In the genomic region with DNA sequence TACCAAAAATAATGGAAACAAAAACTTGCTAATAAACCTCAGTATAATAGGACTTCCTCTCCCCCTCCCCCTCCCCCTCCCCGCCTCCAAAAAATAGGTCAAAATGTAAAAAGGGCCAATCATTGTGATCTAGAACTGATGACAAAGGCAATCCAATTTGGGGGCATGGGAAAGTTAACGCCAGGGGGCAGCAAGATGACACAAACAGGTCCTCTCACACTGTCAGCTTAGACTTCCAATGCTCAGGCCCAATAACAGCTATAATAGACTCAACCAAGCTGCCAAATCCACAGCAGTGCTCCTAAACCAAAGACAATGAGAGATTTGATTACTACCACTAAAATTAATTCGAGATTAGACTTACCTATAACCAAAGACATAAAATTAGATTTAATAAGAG, we compare ENCODE assay signal across 9 mouse cellular contexts. TPM values are rescaled to one million over a fixed set of nuclear protein-coding genes. Genes with fewer than 3 reads are reported as not detected.
A peak's percentile ranks its signal among the peaks of the same experiment; 100 is the strongest.
DNase-seq lines count a peak whose midpoint lies in the region; ATAC-seq lines count a peak whose summit lies in the region.
"Had no signal": no experiment of that assay in that cellular context is flagged by ENCODE, and none has a peak within 500 bp of the region (broad histone marks: within the 10 kb centered on the region; RNA-seq: fewer than 3 reads in every experiment).

No protein-coding gene starts in this region.

- no peak overlapping the region for H3K4me3 ChIP-seq in embryonic facial prominence, embryonic 14.5 days (ENCODE audit: low read depth, low read length)
- H3K4me3 ChIP-seq in intestine, embryonic 15.5 days (replicated peaks): no peak overlapping the region

- no peaks in the 10 kb centered on the region for H3K4me1 ChIP-seq in embryonic facial prominence, embryonic 14.5 days (ENCODE audit: control insufficient read depth, insufficient read depth, low read length)
- no peaks in the 10 kb centered on the region for H3K4me1 ChIP-seq in intestine, embryonic 15.5 days (replicated peaks)

- DNase-seq in ovary, postnatal 36 days (ENCODE audit: low spot score): peak; percentile 45
- no peak for DNase-seq in ovary, postnatal 10 days (ENCODE audit: low spot score)
- peak; percentile 57 for DNase-seq in adrenal gland, postnatal 25 days
- peak; percentile 39 for DNase-seq in embryonic facial prominence, embryonic 14.5 days (ENCODE audit: low spot score)
- DNase-seq in left cerebral cortex, postnatal 10 days (ENCODE audit: extremely low spot score in 1 of 2, low spot score in 2 of 2): peak; percentile 2 to 47
- peak; percentile 26 for DNase-seq in retina, adult 2 months (ENCODE audit: low read depth, low spot score)
- DNase-seq in urinary bladder, postnatal 25 days (ENCODE audit: low spot score): peak; percentile 18

- H3K9ac ChIP-seq in embryonic facial prominence, embryonic 14.5 days (ENCODE audit: low read depth, low read length): no peak overlapping the region
- no peak overlapping the region for H3K9ac ChIP-seq in intestine, embryonic 15.5 days

- intact Hi-C loops in left cerebral cortex, postnatal 10 days (cut with DNase I): loop anchor here (5.0 to 10.0 kb wide), 2 partner anchors 73 to 170 kb away; a partner anchor contains a TSS

- 17% methylated on average over 3 of the region's 3 CpGs for WGBS in embryonic facial prominence, embryonic 14.5 days
- WGBS in intestine, embryonic 15.5 days: 25% methylated on average over 3 of the region's 3 CpGs

- no peaks in the 10 kb centered on the region for H3K27me3 ChIP-seq in embryonic facial prominence, embryonic 14.5 days (replicated peaks; ENCODE audit: control insufficient read depth, insufficient read depth, low read length)
- no peaks in the 10 kb centered on the region for H3K27me3 ChIP-seq in intestine, embryonic 15.5 days (replicated peaks)

- no peaks in the 10 kb centered on the region for H3K9me3 ChIP-seq in embryonic facial prominence, embryonic 14.5 days (ENCODE audit: control insufficient read depth, low read length)
- H3K9me3 ChIP-seq in intestine, embryonic 15.5 days: no peaks in the 10 kb centered on the region

- no peak overlapping the region for H3K27ac ChIP-seq in embryonic facial prominence, embryonic 14.5 days (replicated peaks; ENCODE audit: low read depth, low read length)
- H3K27ac ChIP-seq in intestine, embryonic 15.5 days: no peak overlapping the region

- ATAC-seq in embryonic facial prominence, embryonic 14.5 days (ENCODE audit: low read depth): 0 out of 2 replicates have a peak, but pooled peaks have one; percentile 41
- ATAC-seq in intestine, embryonic 15.5 days: peak; percentile 75

- no peak overlapping the region for H3K4me2 ChIP-seq in embryonic facial prominence, embryonic 14.5 days (ENCODE audit: low read depth, low read length)
- no peak overlapping the region for H3K4me2 ChIP-seq in intestine, embryonic 15.5 days (replicated peaks)

- no peaks in the 10 kb centered on the region for H3K36me3 ChIP-seq in embryonic facial prominence, embryonic 14.5 days (ENCODE audit: control insufficient read depth, insufficient read depth, low read length)
- H3K36me3 ChIP-seq in intestine, embryonic 15.5 days: no peaks in the 10 kb centered on the region

RNA-seq across cellular contexts. Expression of a gene that starts 16.5 kb away (rescaled TPM):
- not detected in 2 replicates for total RNA-seq in adrenal gland, postnatal 25 days (2021)
- not detected in 2 replicates for polyA plus RNA-seq in embryonic facial prominence, embryonic 14.5 days (2014; fragmentation: Nextera tagmentation; extraction: Ambion mirVana)
- polyA plus RNA-seq in intestine, embryonic 15.5 days (2015; fragmentation: Nextera tagmentation; extraction: Ambion mirVana): not detected in 2 replicates
- total RNA-seq in left cerebral cortex, postnatal 10 days (2021): not detected
- total RNA-seq: gastrocnemius, postnatal 4 days had no signal

RNA-seq across cellular contexts. Expression of a gene that starts 51.3 kb away (rescaled TPM):
- not detected in 2 replicates for total RNA-seq in adrenal gland, postnatal 25 days (2021)
- not detected in 2 replicates for polyA plus RNA-seq in embryonic facial prominence, embryonic 14.5 days (2014; fragmentation: Nextera tagmentation; extraction: Ambion mirVana)
- polyA plus RNA-seq in intestine, embryonic 15.5 days (2015; fragmentation: Nextera tagmentation; extraction: Ambion mirVana): not detected in 2 replicates
- total RNA-seq in left cerebral cortex, postnatal 10 days (2021): not detected
- total RNA-seq: gastrocnemius, postnatal 4 days had no signal

RNA-seq across cellular contexts. Expression of a gene that starts 55.1 kb away (rescaled TPM):
- not detected in 2 replicates for total RNA-seq in adrenal gland, postnatal 25 days (2021)
- not detected in 2 replicates for polyA plus RNA-seq in embryonic facial prominence, embryonic 14.5 days (2014; fragmentation: Nextera tagmentation; extraction: Ambion mirVana)
- not detected in 2 replicates for polyA plus RNA-seq in intestine, embryonic 15.5 days (2015; fragmentation: Nextera tagmentation; extraction: Ambion mirVana)
- total RNA-seq in left cerebral cortex, postnatal 10 days (2021): not detected
- total RNA-seq: gastrocnemius, postnatal 4 days had no signal
